Mouse (Mus musculus) lung, postnatal 0 days (tissue): ENCODE measurements around the gene Eaf2. TPM values are rescaled to one million over a fixed set of nuclear protein-coding genes. Genes with fewer than 3 reads are reported as not detected.
A peak's percentile ranks its signal among the peaks of the same experiment; 100 is the strongest.

ENCODE experiments used
- ATAC-seq: fragments of 200-750 bp; cut with Nextera tagmentation; 2 replicates; pipeline ENCODE4 v1.8.0; 2017; ENCODE audit warnings: moderate library complexity
- DNase-seq: peaks from one replicate; pipeline ENCODE4 v3.0.0-alpha.2; 2016; ENCODE audit warnings: low spot score
- H3K27ac ChIP-seq: fragments of 300-500 bp; sonication (generic); 2 replicates; pipeline ENCODE4 v1.5.1; 2014; ENCODE audit warnings: antibody characterized with exemption, mild to moderate bottlenecking, low read length, mixed read lengths
- H3K27me3 ChIP-seq: fragments of 300-500 bp; sonication (generic); replicated peaks from 2 replicates; pipeline ENCODE4 v1.6.1; 2014; ENCODE audit warnings: low read length, mixed read lengths; ENCODE audit not compliant: insufficient read depth
- H3K36me3 ChIP-seq: fragments of 300-500 bp; sonication (generic); 2 replicates; pipeline ENCODE4 v1.6.1; 2014; ENCODE audit warnings: low read length, mixed read lengths; ENCODE audit not compliant: insufficient read depth
- H3K4me1 ChIP-seq: fragments of 300-500 bp; sonication (generic); 2 replicates; pipeline ENCODE4 v1.6.1; 2014; ENCODE audit warnings: antibody characterized with exemption, low read depth, low read length, mixed read lengths; ENCODE audit not compliant: insufficient read depth
- H3K4me2 ChIP-seq: fragments of 300-500 bp; sonication (generic); replicated peaks from 2 replicates; pipeline ENCODE4 v1.6.1; 2014; ENCODE audit warnings: low read depth, mild to moderate bottlenecking, low read length, moderate library complexity, mixed read lengths
- H3K4me3 ChIP-seq: fragments of 300-500 bp; sonication (generic); 2 replicates; pipeline ENCODE4 v1.5.1; 2014; ENCODE audit warnings: low read depth, low read length
- H3K9ac ChIP-seq: fragments of 300-500 bp; sonication (generic); replicated peaks from 2 replicates; pipeline ENCODE4 v1.6.1; 2014; ENCODE audit warnings: low read depth, mild to moderate bottlenecking
- H3K9me3 ChIP-seq: fragments of 300-500 bp; sonication (generic); 2 replicates; pipeline ENCODE4 v1.6.1; 2016; ENCODE audit warnings: low read length, mixed read lengths
- CTCF ChIP-seq: IDR thresholded peaks from 2 replicates; pipeline ENCODE4 v1.5.1; 2016; ENCODE audit warnings: antibody characterized with exemption, mild to moderate bottlenecking
- EP300 ChIP-seq: IDR thresholded peaks from 2 replicates; pipeline ENCODE4 v1.6.1; 2016; ENCODE audit warnings: antibody characterized with exemption, mild to moderate bottlenecking, control low read depth
- WGBS: fragments of 180-500 bp; shearing (Covaris S2); extraction: QIAGEN DNeasy Blood & Tissue Kit; methylation state at CpG from one replicate; pipeline ENCODE4 v1.1.7; 2014; 5-methylcytosine and 5-hydroxymethylcytosine counted together
- polyA plus RNA-seq: library from polyadenylated mRNA; unstranded; fragments of >200 nt; fragmentation: Nextera tagmentation; extraction: Ambion mirVana; gene quantifications from 2 replicates; pipeline ENCODE4 v1.2.1, GENCODE M21; 2015

Eaf2 gene
- polyA plus RNA-seq, 1 experiment from 2014 or later: 0.95 TPM

- H3K9me3 ChIP-seq: no peaks in the 10 kb centered on the region
- ATAC-seq: peak; percentile 77
- WGBS: 51% methylated on average over 2 of the region's 2 CpGs
- H3K4me2 ChIP-seq: no peak overlapping the region
- H3K27me3 ChIP-seq: no peaks in the 10 kb centered on the region
- no peaks in the 10 kb centered on the region for H3K4me1 ChIP-seq
- DNase-seq: peak; percentile 50
- TF ChIP-seq CTCF (no peak), EP300 (no peak)
- H3K4me3 ChIP-seq: no peak overlapping the region
- no peaks in the 10 kb centered on the region for H3K36me3 ChIP-seq
- H3K9ac ChIP-seq: no peak overlapping the region
- 0 out of 2 replicates have a peak overlapping the region, but pooled peaks have one; percentile 11 for H3K27ac ChIP-seq
Observed at GRCm38 (mm10) chr16:36771244-36771643, 103.6 kb downstream of the Eaf2 start.

GRCm38 (mm10) chr16:36770830-36771229 lies 104.0 kb downstream of the Eaf2 start:
- peak; percentile 66; the same call in 1 of the 2 replicates for TF ChIP-seq EP300
- TF ChIP-seq CTCF: no peak

GRCm38 (mm10) chr16:36770191-36770771 lies 104.5 kb downstream of the Eaf2 start:
- no peaks in the 10 kb centered on the region for H3K36me3 ChIP-seq
- DNase-seq: peak; percentile 21
- H3K4me2 ChIP-seq: no peak overlapping the region
- H3K4me1 ChIP-seq: no peaks in the 10 kb centered on the region
- no peak overlapping the region for H3K9ac ChIP-seq
- H3K9me3 ChIP-seq: no peaks in the 10 kb centered on the region
- no peak; the same call in 1 of the 2 replicates for ATAC-seq
- no peak overlapping the region for H3K27ac ChIP-seq
- H3K27me3 ChIP-seq: no peaks in the 10 kb centered on the region
- WGBS: 57% methylated on average over 8 of the region's 13 CpGs
- TF ChIP-seq CTCF: no peak
- no peak for TF ChIP-seq EP300
- no peak overlapping the region for H3K4me3 ChIP-seq

More at GRCm38 (mm10) chr16:36770830-36771229, 104.0 kb downstream of the Eaf2 start:
- ATAC-seq (peak; percentile 91), DNase-seq (peak; percentile 87)
- no peak overlapping the region for H3K4me2 ChIP-seq
- H3K27ac ChIP-seq: 0 out of 2 replicates have a peak overlapping the region, but pooled peaks have one; percentile 33
- 43% methylated on average over 4 of the region's 4 CpGs for WGBS
- no peak overlapping the region for H3K4me3 ChIP-seq
- H3K9ac ChIP-seq: no peak overlapping the region
- H3K27me3 ChIP-seq: no peaks in the 10 kb centered on the region
- no peaks in the 10 kb centered on the region for H3K36me3 ChIP-seq
- no peaks in the 10 kb centered on the region for H3K4me1 ChIP-seq
- H3K9me3 ChIP-seq: no peaks in the 10 kb centered on the region

- H3K27ac ChIP-seq: no peak overlapping the region
- no peaks in the 10 kb centered on the region for H3K36me3 ChIP-seq
- no peak overlapping the region for H3K4me3 ChIP-seq
- 74% methylated on average over 3 of the region's 3 CpGs for WGBS
- H3K9me3 ChIP-seq: no peaks in the 10 kb centered on the region
- DNase-seq (no peak), ATAC-seq (no peak)
- TF ChIP-seq EP300 (no peak), CTCF (no peak)
- no peaks in the 10 kb centered on the region for H3K27me3 ChIP-seq
- no peak overlapping the region for H3K4me2 ChIP-seq
- H3K9ac ChIP-seq: no peak overlapping the region
- no peaks in the 10 kb centered on the region for H3K4me1 ChIP-seq
Observed at GRCm38 (mm10) chr16:36751979-36752378, 122.8 kb downstream of the Eaf2 start.

GRCm38 (mm10) chr16:36747767-36748166 lies 127.0 kb downstream of the Eaf2 start:
- Histone ChIP-seq H3K36me3 (no peaks in the 10 kb centered on the region), H3K9me3 (no peaks in the 10 kb centered on the region), H3K4me3 (no peak overlapping the region), H3K9ac (no peak overlapping the region), H3K27me3 (no peaks in the 10 kb centered on the region), H3K27ac (0 out of 2 replicates have a peak overlapping the region, but pooled peaks have one; percentile 57), H3K4me1 (no peaks in the 10 kb centered on the region), H3K4me2 (no peak overlapping the region)
- ATAC-seq (no peak), DNase-seq (no peak)
- WGBS: 28% methylated on average over 2 of the region's 2 CpGs
- no peak for TF ChIP-seq CTCF

- WGBS: 49% methylated on average over 4 of the region's 4 CpGs
- Histone ChIP-seq H3K4me2 (no peak overlapping the region), H3K36me3 (no peaks in the 10 kb centered on the region), H3K9me3 (no peaks in the 10 kb centered on the region), H3K27ac (peak overlapping the region; percentile 57; the same call in 1 of the 2 replicates), H3K9ac (no peak overlapping the region), H3K4me1 (no peaks in the 10 kb centered on the region), H3K4me3 (no peak overlapping the region), H3K27me3 (no peaks in the 10 kb centered on the region)
- ATAC-seq (peak; percentile 94), DNase-seq (peak; percentile 79)
- TF ChIP-seq EP300: 0 out of 2 replicates have a peak, but pooled peaks have one; percentile 7
- TF ChIP-seq CTCF: no peak
Observed at GRCm38 (mm10) chr16:36747068-36747467, 127.7 kb downstream of the Eaf2 start.
